In genomic region chr2:70389162-70389561, GRCm38 (mm10) we compare ENCODE assay signal across 10 mouse cellular contexts.
"Had no signal": no experiment of that assay in that cellular context is flagged by ENCODE, and none has a peak within 500 bp of the region (broad histone marks: within the 10 kb centered on the region; RNA-seq: fewer than 3 reads in every experiment).

No protein-coding gene starts in this region.

- DNase-seq: kidney, adult 8-10 months; left cerebral cortex, postnatal 4 days; lung, adult 2 months; lung, postnatal 10 days; lung, postnatal 4 days; thymus, postnatal 4 days had no signal

- H3K9ac ChIP-seq: limb, embryonic 13.5 days; liver, embryonic 14.5 days; midbrain, embryonic 12.5 days had no signal

- H3K27ac ChIP-seq: limb, embryonic 13.5 days; liver, embryonic 14.5 days; midbrain, embryonic 12.5 days; stomach, postnatal 0 days had no signal

- H3K36me3 ChIP-seq: limb, embryonic 13.5 days; midbrain, embryonic 12.5 days had no signal

- H3K4me2 ChIP-seq: midbrain, embryonic 12.5 days had no signal

- H3K4me3 ChIP-seq: limb, embryonic 13.5 days; midbrain, embryonic 12.5 days had no signal

- H3K9me3 ChIP-seq: limb, embryonic 13.5 days; midbrain, embryonic 12.5 days had no signal
